Mouse (Mus musculus) cerebellum, adult 11 months (tissue): ENCODE data around the gene Snapc5.
A peak's percentile ranks its signal among the peaks of the same experiment; 100 is the strongest.
"Not testable (repeated sequence)": the region's sequence is repeated elsewhere in the genome, so short reads cannot be mapped to it uniquely, and the experiment has no call there.

Experiments
- DNase-seq: peaks from one replicate; pipeline ENCODE4 v3.0.0; 2022

Gene Snapc5

GRCm38 (mm10) chr9:64178974-64179646, at the start of gene Snapc5:
Snapc5 (plus strand) TSS chr9:64179274.
- peak; percentile 78 for DNase-seq

GRCm38 (mm10) chr9:64131623-64132022, 47.5 kb upstream of the Snapc5 start:
- no peak for DNase-seq

GRCm38 (mm10) chr9:64138896-64139295, 40.2 kb upstream of the Snapc5 start:
- peak; percentile 20 for DNase-seq

GRCm38 (mm10) chr9:64139879-64140278, 39.2 kb upstream of the Snapc5 start:
- no peak for DNase-seq

GRCm38 (mm10) chr9:64156641-64157040, 22.4 kb upstream of the Snapc5 start:
- DNase-seq = no peak

- no peak for DNase-seq
These were observed 18.6 kb upstream of the Snapc5 start for GRCm38 (mm10) chr9:64160471-64160870.

- not testable (repeated sequence) for DNase-seq
These were observed 9.1 kb upstream of the Snapc5 start for GRCm38 (mm10) chr9:64169967-64170366.

GRCm38 (mm10) chr9:64172145-64172815, 6.8 kb upstream of the Snapc5 start:
- DNase-seq = no peak

- DNase-seq = peak; percentile 76
These were observed 6.0 kb upstream of the Snapc5 start, which contains the start of the genes Zwilch and Rpl4 for GRCm38 (mm10) chr9:64172816-64173665. Zwilch (minus strand) TSS chr9:64173104. Rpl4 (plus strand) TSS chr9:64173375.

- no peak for DNase-seq
These were observed 5.3 kb upstream of the Snapc5 start for GRCm38 (mm10) chr9:64173666-64174220.

- no peak for DNase-seq
These were observed 4.7 kb upstream of the Snapc5 start for GRCm38 (mm10) chr9:64174341-64174740.

GRCm38 (mm10) chr9:64174766-64175165, 4.3 kb upstream of the Snapc5 start:
- no peak for DNase-seq

GRCm38 (mm10) chr9:64175378-64175777, 3.7 kb upstream of the Snapc5 start:
- DNase-seq = no peak

- DNase-seq = no peak
These were observed 482 bp upstream of the Snapc5 start for GRCm38 (mm10) chr9:64178610-64178973.

- not testable (repeated sequence) for DNase-seq
These were observed 4.2 kb downstream of the Snapc5 start for GRCm38 (mm10) chr9:64183295-64183694.

GRCm38 (mm10) chr9:64184166-64184840, 5.2 kb downstream of the Snapc5 start:
- no peak for DNase-seq

- DNase-seq = no peak
These were observed 14.8 kb downstream of the Snapc5 start for GRCm38 (mm10) chr9:64193879-64194278.

GRCm38 (mm10) chr9:64195554-64195953, 16.5 kb downstream of the Snapc5 start:
- no peak for DNase-seq

- DNase-seq = no peak
These were observed 18.4 kb downstream of the Snapc5 start for GRCm38 (mm10) chr9:64197524-64197923.

GRCm38 (mm10) chr9:64198068-64198762, 19.1 kb downstream of the Snapc5 start:
- no peak for DNase-seq

- DNase-seq = not testable (repeated sequence)
These were observed 19.8 kb downstream of the Snapc5 start for GRCm38 (mm10) chr9:64198763-64199418.
